Mouse (Mus musculus) CD4-positive, CD25-positive, alpha-beta regulatory T cell (primary cell): Measurements from ENCODE around the gene Rtf2. TPM values are rescaled to one million over a fixed set of nuclear protein-coding genes. Genes with fewer than 3 reads are reported as not detected.

Source experiments
- polyA plus RNA-seq: library from polyadenylated mRNA; unstranded; fragments of 100-300 nt; shearing (Covaris generic); gene quantifications from one replicate; pipeline ENCODE4 v1.2.1, GENCODE M21; 2017

Gene Rtf2
- polyA plus RNA-seq: 122 TPM

DNA sequence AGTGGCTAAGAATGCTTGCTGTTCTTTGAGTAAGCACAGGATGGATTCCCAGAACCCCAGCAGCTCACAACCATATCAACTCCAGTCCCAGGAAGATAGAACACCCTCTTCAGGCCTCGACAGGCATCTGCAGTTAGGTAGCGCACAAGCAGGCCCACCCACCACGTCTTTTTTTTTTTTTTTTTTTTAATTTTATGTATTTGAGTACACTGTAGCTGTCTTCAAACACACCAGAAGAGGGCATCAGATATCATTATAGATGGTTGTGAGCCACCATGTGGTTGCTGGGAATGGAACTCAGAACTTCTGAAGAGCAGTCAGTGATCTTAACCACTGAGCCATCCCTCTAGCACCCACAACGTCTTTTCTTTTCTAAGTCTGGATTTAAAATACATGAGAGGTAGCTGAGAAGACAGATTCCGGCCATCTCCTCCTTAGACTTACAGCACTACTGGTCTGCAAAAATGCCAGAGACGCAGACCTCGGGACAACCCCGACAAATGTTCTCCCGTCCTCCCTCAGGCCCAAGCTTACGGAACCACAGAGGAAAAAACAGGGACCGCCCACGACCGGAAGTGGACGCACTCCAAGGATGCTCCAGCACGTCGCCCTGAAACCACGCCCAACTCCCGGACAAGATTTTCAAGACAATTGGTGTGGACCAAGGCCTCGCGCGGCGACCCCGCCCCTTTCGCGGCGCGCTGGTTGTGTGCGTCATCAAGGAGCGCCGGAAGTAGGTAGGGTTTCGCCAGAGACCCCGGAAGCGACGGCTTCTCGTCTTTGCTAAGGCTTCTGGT, at the start of gene Rtf2:
TSS of gene Rtf2 (plus strand) at position 714 of the 797 bp plus-strand sequence.

DNA sequence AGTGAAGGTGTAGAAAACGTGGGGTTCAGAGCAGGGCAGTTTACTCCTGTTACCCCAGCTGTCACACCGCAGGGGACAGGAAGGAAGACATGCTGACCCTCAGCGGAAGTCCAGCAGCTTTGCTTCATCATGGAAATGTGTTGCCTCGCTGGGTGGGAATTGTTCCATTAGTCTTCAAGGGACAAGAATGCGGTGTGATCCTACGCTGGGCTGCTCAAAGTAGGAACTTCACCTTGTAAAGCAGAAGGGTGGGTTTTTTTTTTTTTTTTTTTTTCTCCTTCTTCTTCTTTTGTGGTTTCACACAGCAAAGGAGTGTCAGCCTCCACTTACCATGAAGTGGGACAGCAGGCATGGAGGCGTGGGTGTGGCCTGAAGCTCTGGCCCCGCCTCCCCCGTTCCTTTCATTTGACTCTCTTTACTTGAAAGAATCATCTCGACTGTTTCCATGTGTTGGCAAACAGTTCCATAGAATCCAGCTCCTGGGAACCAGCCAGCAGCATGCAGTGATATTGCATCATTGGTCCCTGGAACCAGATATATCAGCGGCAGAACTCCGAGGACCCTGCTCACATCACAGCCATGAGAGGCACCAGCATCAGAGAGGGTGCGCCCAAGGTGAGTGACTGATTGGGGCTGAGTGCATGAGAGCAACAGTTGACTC, 46.8 kb upstream of the Rtf2 start, which contains the start of gene Cass4:
TSS of gene Cass4 (plus strand) at position 404 of the 661 bp plus-strand sequence.

DNA sequence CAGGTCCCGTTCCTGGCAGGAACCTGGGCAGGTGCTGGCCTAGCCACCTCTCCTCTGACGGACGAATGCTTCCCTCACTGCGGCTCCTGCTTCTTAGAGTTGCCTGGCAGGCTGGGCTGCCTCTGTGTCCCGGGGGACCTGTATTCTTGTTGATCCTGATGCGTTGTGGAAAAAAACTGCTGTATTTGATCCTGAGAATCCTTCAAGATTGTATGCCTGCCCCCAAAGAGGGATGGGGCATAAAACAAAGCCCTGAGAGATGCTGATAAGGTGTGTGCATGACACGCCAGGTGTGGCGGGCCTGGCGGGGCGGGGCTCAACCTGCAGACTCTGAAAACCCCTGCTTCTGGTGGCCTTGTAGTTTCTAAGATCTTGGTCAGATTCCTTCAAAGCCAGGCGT, 18.1 kb downstream of the Rtf2 start, which contains the start of gene Gcnt7:
TSS of gene Gcnt7 (minus strand) at position 101 of the 400 bp plus-strand sequence.

DNA sequence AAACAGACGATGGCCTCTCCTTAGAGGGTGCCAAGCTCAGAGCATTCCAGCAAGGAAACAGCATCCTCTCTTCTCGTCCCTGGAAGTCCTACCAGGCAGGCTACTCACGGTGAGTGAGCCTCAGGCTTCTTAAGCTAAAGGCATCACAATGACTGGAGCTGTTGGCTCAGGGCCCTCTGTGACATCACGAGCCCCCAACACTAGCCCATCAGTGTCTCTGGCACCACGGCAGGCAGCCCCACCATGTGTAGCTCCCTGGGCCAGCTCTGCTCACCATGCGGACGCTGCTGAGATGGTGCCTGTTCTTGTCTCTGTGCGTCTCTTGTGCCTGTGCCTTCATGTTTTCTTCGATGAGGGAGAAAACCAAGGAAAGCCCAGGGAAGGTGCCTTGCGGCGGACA, 32.0 kb downstream of the Rtf2 start, which contains the start of gene Fam209:
TSS of gene Fam209 (plus strand) at position 203 of the 400 bp plus-strand sequence.

Other genes starting within 250 kb of the Rtf2 start
- not detected for gene Mc3r, start 192.1 kb upstream of the Rtf2 start, polyA plus RNA-seq
- gene Fam210b, start 95.0 kb upstream of the Rtf2 start, polyA plus RNA-seq: 17.4 TPM
- gene Aurka, start 70.0 kb upstream of the Rtf2 start, polyA plus RNA-seq: 4.3 TPM
- 33.3 TPM for gene Cstf1, start 69.9 kb upstream of the Rtf2 start, polyA plus RNA-seq
- gene Cass4, start 46.8 kb upstream of the Rtf2 start, polyA plus RNA-seq: 3.7 TPM
- gene Gcnt7, start 18.0 kb downstream of the Rtf2 start, polyA plus RNA-seq: 4.2 TPM
- 1.5 TPM for gene Fam209, start 32.0 kb downstream of the Rtf2 start, polyA plus RNA-seq
- gene Tfap2c, start 109.0 kb downstream of the Rtf2 start, polyA plus RNA-seq: 0.08 TPM